Mouse (Mus musculus): ENCODE measurements at regions not wholly inside any gene's neighbourhood (a gene's known extent, or its start where the extent isn't known, plus 50 kb on each side); places are given as distances from the start of the nearest gene placed in this dataset.

- in situ Hi-C loops (cut with MboI, MseI), result no loop called here
Measured at GRCm38 (mm10) chr11:31819964-31820363, 52.0 kb upstream of the Cpeb4 start.

DNA sequence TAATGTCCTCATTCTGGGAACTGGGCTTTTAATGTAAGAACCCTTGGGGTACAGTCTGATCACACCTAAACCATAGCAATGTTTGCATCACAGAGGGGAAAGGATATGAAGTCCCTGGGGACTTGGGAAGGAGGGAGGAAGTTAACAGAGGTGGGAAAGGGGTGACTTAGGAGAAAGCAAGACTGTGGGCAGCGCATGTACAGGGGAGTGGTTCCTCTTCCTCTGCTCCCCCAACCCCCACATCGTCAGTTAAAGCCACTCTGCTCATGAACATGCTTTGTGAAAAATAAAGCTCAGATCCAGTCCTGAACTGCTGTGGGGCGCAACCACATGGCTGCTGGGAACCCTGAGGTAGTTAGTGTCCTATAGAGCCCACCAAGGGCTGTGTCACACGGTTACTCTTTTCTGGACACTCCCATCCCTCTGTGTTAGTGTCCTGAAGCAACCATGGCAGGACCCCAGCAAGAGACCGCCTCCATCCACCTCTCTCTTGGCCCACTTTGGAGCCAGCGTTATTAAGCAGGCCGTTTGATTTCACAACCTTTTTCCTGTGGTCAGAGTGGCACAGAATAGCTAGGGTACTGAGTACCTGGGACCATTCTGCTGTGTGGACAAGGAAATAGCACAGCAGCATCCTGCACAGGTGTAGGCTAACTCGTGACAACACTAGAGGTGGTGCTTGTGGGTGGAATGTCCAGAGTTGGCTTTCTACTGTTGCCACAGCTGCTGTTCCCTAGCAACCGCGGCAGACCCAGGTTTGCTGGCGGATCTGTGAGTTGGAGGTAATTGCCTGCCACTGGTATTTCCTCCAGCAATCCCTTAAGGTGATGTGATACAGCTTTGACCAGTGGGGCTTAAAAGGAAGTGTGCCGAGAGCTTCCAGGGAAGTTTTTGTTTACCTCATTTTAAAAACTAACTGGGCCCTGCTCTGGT lies 50.3 kb upstream of the Cpeb4 start:
- in situ Hi-C loops (cut with MboI, MseI), result no loop called here
